Mouse (Mus musculus) stomach, postnatal 0 days (tissue): Measurements from ENCODE around the gene Agpat2.

Source experiments
- CTCF ChIP-seq: IDR thresholded peaks from 2 replicates; pipeline ENCODE4 v1.5.1; 2016; ENCODE audit warnings: antibody characterized with exemption, low read depth, mild to moderate bottlenecking, moderate library complexity
- EP300 ChIP-seq: optimal IDR thresholded peaks from 2 replicates; pipeline ENCODE3; 2016; ENCODE audit warnings: antibody characterized with exemption

- TF ChIP-seq CTCF (no peak), EP300 (no peak)
These were observed 28.8 kb downstream of the Agpat2 start for GRCm38 (mm10) chr2:26575378-26575777.
